Mouse (Mus musculus) lung, embryonic 16.5 days (tissue): ENCODE measurements around the gene Amz1. TPM values are rescaled to one million over a fixed set of nuclear protein-coding genes. Genes with fewer than 3 reads are reported as not detected.

ENCODE experiments used
- ATAC-seq: fragments of 200-750 bp; cut with Nextera tagmentation; 2 replicates; pipeline ENCODE4 v1.8.0; 2017; ENCODE audit warnings: low read depth, mild to moderate bottlenecking, moderate library complexity
- H3K27ac ChIP-seq: fragments of 300-500 bp; sonication (generic); 2 replicates; pipeline ENCODE4 v1.5.1; 2014; ENCODE audit warnings: mild to moderate bottlenecking, control low read depth, low read length
- H3K27me3 ChIP-seq: fragments of 300-500 bp; sonication (generic); 2 replicates; pipeline ENCODE4 v1.6.1; 2014; ENCODE audit warnings: low read depth, low read length, mixed read lengths; ENCODE audit not compliant: control insufficient read depth, insufficient read depth
- H3K36me3 ChIP-seq: fragments of 300-500 bp; sonication (generic); 2 replicates; pipeline ENCODE4 v1.6.1; 2014; ENCODE audit warnings: low read length; ENCODE audit not compliant: control insufficient read depth, insufficient read depth
- H3K4me1 ChIP-seq: fragments of 300-500 bp; sonication (generic); replicated peaks from 2 replicates; pipeline ENCODE4 v1.6.1; 2014; ENCODE audit warnings: low read length, mixed read lengths; ENCODE audit not compliant: control insufficient read depth, insufficient read depth
- H3K4me2 ChIP-seq: fragments of 300-500 bp; sonication (generic); 2 replicates; pipeline ENCODE4 v1.6.1; 2014; ENCODE audit warnings: low read depth, low read length, control low read depth
- H3K4me3 ChIP-seq: fragments of 300-500 bp; sonication (generic); 2 replicates; pipeline ENCODE4 v1.5.1; 2014; ENCODE audit warnings: mild to moderate bottlenecking, low read length, control low read depth
- H3K9ac ChIP-seq: fragments of 300-500 bp; sonication (generic); 2 replicates; pipeline ENCODE4 v1.6.1; 2014; ENCODE audit warnings: low read length, control low read depth
- H3K9me3 ChIP-seq: fragments of 300-500 bp; sonication (generic); 2 replicates; pipeline ENCODE4 v1.6.1; 2016; ENCODE audit warnings: low read length; ENCODE audit not compliant: control insufficient read depth
- WGBS: fragments of 180-500 bp; shearing (Covaris S2); extraction: QIAGEN DNeasy Blood & Tissue Kit; methylation state at CpG from one replicate; pipeline ENCODE4 v1.1.7; 2014; 5-methylcytosine and 5-hydroxymethylcytosine counted together
- polyA plus RNA-seq: library from polyadenylated mRNA; unstranded; fragments of >200 nt; fragmentation: Nextera tagmentation; extraction: Ambion mirVana; gene quantifications from 2 replicates; pipeline ENCODE4 v1.2.1, GENCODE M21; 2015

The Amz1 gene
- 1.1 and 1.4 TPM in 2 replicates for polyA plus RNA-seq

GRCm38 (mm10) chr5:140723822-140724221, at the start of gene Amz1:
Amz1 (plus strand) TSS chr5:140724127.
- H3K9me3 ChIP-seq = no peaks in the 10 kb centered on the region
- no peaks in the 10 kb centered on the region for H3K27me3 ChIP-seq
- no peak within 1 kb of the TSS for H3K4me2 ChIP-seq
- H3K36me3 ChIP-seq = peaks cover 8% of the 10 kb centered on the region
- H3K9ac ChIP-seq = no peak within 1 kb of the TSS
- no peak for ATAC-seq
- H3K4me3 ChIP-seq = no peak within 1 kb of the TSS
- WGBS = 60% methylated on average over 13 of the region's 13 CpGs
- H3K27ac ChIP-seq = no peak within 1 kb of the TSS
- no peaks in the 10 kb centered on the region for H3K4me1 ChIP-seq

GRCm38 (mm10) chr5:140675079-140675478, 48.8 kb upstream of the Amz1 start:
- no peaks in the 10 kb centered on the region for H3K9me3 ChIP-seq
- H3K4me2 ChIP-seq = no peak overlapping the region
- H3K36me3 ChIP-seq = peaks cover 10% of the 10 kb centered on the region; the same call in 1 of the 2 replicates
- no peaks in the 10 kb centered on the region for H3K4me1 ChIP-seq
- no peak for ATAC-seq
- H3K4me3 ChIP-seq = no peak overlapping the region
- no peaks in the 10 kb centered on the region for H3K27me3 ChIP-seq
- WGBS = 78% methylated on average over 11 of the region's 11 CpGs
- no peak overlapping the region for H3K27ac ChIP-seq
- H3K9ac ChIP-seq = no peak overlapping the region

- Histone ChIP-seq H3K9ac (no peak overlapping the region), H3K4me3 (no peak overlapping the region), H3K4me2 (no peak overlapping the region), H3K27me3 (no peaks in the 10 kb centered on the region), H3K27ac (no peak overlapping the region), H3K9me3 (no peaks in the 10 kb centered on the region), H3K4me1 (no peaks in the 10 kb centered on the region), H3K36me3 (peaks cover 10% of the 10 kb centered on the region; the same call in 1 of the 2 replicates)
- WGBS = 87% methylated on average over 11 of the region's 11 CpGs
- ATAC-seq = no peak
Observed at GRCm38 (mm10) chr5:140675640-140676039, 48.3 kb upstream of the Amz1 start.

GRCm38 (mm10) chr5:140677137-140677536, 46.8 kb upstream of the Amz1 start:
- ATAC-seq = no peak
- no peak overlapping the region for H3K4me2 ChIP-seq
- H3K4me3 ChIP-seq = no peak overlapping the region
- no peaks in the 10 kb centered on the region for H3K27me3 ChIP-seq
- 85% methylated on average over 6 of the region's 6 CpGs for WGBS
- H3K36me3 ChIP-seq = peaks cover 12% of the 10 kb centered on the region; the same call in 1 of the 2 replicates
- no peak overlapping the region for H3K9ac ChIP-seq
- H3K9me3 ChIP-seq = no peaks in the 10 kb centered on the region
- H3K4me1 ChIP-seq = no peaks in the 10 kb centered on the region
- H3K27ac ChIP-seq = no peak overlapping the region

- WGBS = 79% methylated on average over 6 of the region's 6 CpGs
- no peaks in the 10 kb centered on the region for H3K27me3 ChIP-seq
- H3K36me3 ChIP-seq = peaks cover 7% of the 10 kb centered on the region; the same call in 1 of the 2 replicates
- no peaks in the 10 kb centered on the region for H3K9me3 ChIP-seq
- H3K27ac ChIP-seq = no peak overlapping the region
- H3K9ac ChIP-seq = no peak overlapping the region
- no peak for ATAC-seq
- H3K4me2 ChIP-seq = no peak overlapping the region
- no peak overlapping the region for H3K4me3 ChIP-seq
- H3K4me1 ChIP-seq = no peaks in the 10 kb centered on the region
Observed at GRCm38 (mm10) chr5:140680051-140680450, 43.9 kb upstream of the Amz1 start.

GRCm38 (mm10) chr5:140680950-140681349, 43.0 kb upstream of the Amz1 start:
- Histone ChIP-seq H3K36me3 (peaks cover 10% of the 10 kb centered on the region), H3K4me2 (no peak overlapping the region), H3K9ac (no peak overlapping the region), H3K9me3 (no peaks in the 10 kb centered on the region), H3K27ac (no peak overlapping the region), H3K4me1 (no peaks in the 10 kb centered on the region), H3K4me3 (no peak overlapping the region), H3K27me3 (no peaks in the 10 kb centered on the region)
- ATAC-seq = no peak
- WGBS = 86% methylated on average over 1 of the region's 1 CpGs

GRCm38 (mm10) chr5:140682113-140682512, 41.8 kb upstream of the Amz1 start:
- Histone ChIP-seq H3K36me3 (peaks cover 9% of the 10 kb centered on the region), H3K4me2 (no peak overlapping the region), H3K27ac (no peak overlapping the region), H3K4me3 (no peak overlapping the region), H3K27me3 (no peaks in the 10 kb centered on the region), H3K9me3 (no peaks in the 10 kb centered on the region), H3K9ac (no peak overlapping the region), H3K4me1 (no peaks in the 10 kb centered on the region)
- no peak for ATAC-seq
- whole genome bisulfite sequencing = 92% methylated on average over 6 of the region's 6 CpGs

- H3K27me3 ChIP-seq = no peaks in the 10 kb centered on the region
- 58% methylated on average over 16 of the region's 16 CpGs for WGBS
- H3K9ac ChIP-seq = no peak overlapping the region
- H3K4me1 ChIP-seq = no peaks in the 10 kb centered on the region
- peaks cover 17% of the 10 kb centered on the region for H3K36me3 ChIP-seq
- H3K4me2 ChIP-seq = no peak overlapping the region
- no peak overlapping the region for H3K27ac ChIP-seq
- H3K4me3 ChIP-seq = no peak overlapping the region
- no peaks in the 10 kb centered on the region for H3K9me3 ChIP-seq
- peak; percentile 34; the same call in 1 of the 2 replicates for ATAC-seq
Observed at GRCm38 (mm10) chr5:140684343-140685148, 39.4 kb upstream of the Amz1 start.

GRCm38 (mm10) chr5:140688434-140688833, 35.5 kb upstream of the Amz1 start:
- Histone ChIP-seq H3K9me3 (no peaks in the 10 kb centered on the region), H3K27ac (no peak overlapping the region), H3K9ac (no peak overlapping the region), H3K4me1 (no peaks in the 10 kb centered on the region), H3K4me2 (no peak overlapping the region), H3K4me3 (no peak overlapping the region), H3K36me3 (peaks cover 15% of the 10 kb centered on the region), H3K27me3 (no peaks in the 10 kb centered on the region)
- peak; percentile 71 for ATAC-seq
- WGBS = 61% methylated on average over 3 of the region's 3 CpGs
